Mouse (Mus musculus) bone marrow, adult 2 months (tissue): ENCODE results near the gene Setd6.

Experiments used
- CTCF ChIP-seq: fragments of 200-500 bp; IDR thresholded peaks from 2 replicates; pipeline ENCODE4 v1.5.1; 2011; ENCODE audit warnings: low read length, control low read depth; ENCODE audit not compliant: control insufficient read depth, insufficient read depth
- POLR2A ChIP-seq: fragments of 200-500 bp; IDR thresholded peaks from 2 replicates; pipeline ENCODE4 v1.6.1; 2011; ENCODE audit warnings: low read depth, mild to moderate bottlenecking, control low read depth, low read length, borderline replicate concordance; ENCODE audit not compliant: control insufficient read depth

- TF ChIP-seq POLR2A (no peak), CTCF (no peak)
Observed at GRCm38 (mm10) chr8:95760323-95760722, 44.6 kb downstream of the Setd6 start.
